Mouse (Mus musculus): ENCODE results near the gene Itfg2. TPM values are rescaled to one million over a fixed set of nuclear protein-coding genes. Genes with fewer than 3 reads are reported as not detected.

The Itfg2 gene
- total and polyA plus RNA-seq, 3 experiments = 8.0 to 45.1 (median 17.9) TPM

GRCm38 (mm10) chr6:128408544-128409125, 16.1 kb downstream of the Itfg2 start:
- H3K27ac ChIP-seq (ENCODE audit: insufficient read depth, low read depth) = no peak overlapping the region
- no peaks in the 10 kb centered on the region for H3K9me3 ChIP-seq (replicated peaks; ENCODE audit: low read length)
- H3K9ac ChIP-seq (ENCODE audit: insufficient read depth, low read depth) = no peak overlapping the region
- no peak overlapping the region for H3K4me3 ChIP-seq (replicated peaks in 1 of 3; ENCODE audit: low read depth in 2 of 3, low read length in 2 of 3, poor library complexity in 1 of 3)
- H3K4me1 ChIP-seq (ENCODE audit: control insufficient read depth in 1 of 2, insufficient read depth in 2 of 2) = no peaks in the 10 kb centered on the region
- no peak overlapping the region for H3K4me2 ChIP-seq (ENCODE audit: insufficient read depth, low read depth, poor library complexity, severe bottlenecking)
- no peaks in the 10 kb centered on the region for H3K79me2 ChIP-seq (replicated peaks; ENCODE audit: control insufficient read depth, extremely low read depth, insufficient read depth, poor library complexity, severe bottlenecking)
- in situ Hi-C loops (cut with MboI; ENCODE audit: low pct_ligation_motif_present, low pct_unique_long_range_greater_than_20kb, low sequenced_read_pairs) (no loop called here), dilution Hi-C loops (cut with MboI; ENCODE audit: extremely low pct_ligation_motif_present, extremely low pct_unique_long_range_greater_than_20kb, low sequenced_read_pairs) (no loop called here)
- no peak for DNase-seq (ENCODE audit: extremely low read depth)
- no peak for TF ChIP-seq NRF1 (IDR thresholded peaks at IDR 0.05; ENCODE audit: low read depth, low read length)
- no peak for TF ChIP-seq BHLHE40 (IDR thresholded peaks at IDR 0.05; ENCODE audit: low read depth, low read length)
- no peak for TF ChIP-seq E2F4 (IDR thresholded peaks at IDR 0.05; ENCODE audit: insufficient replicate concordance, low read depth, low read length)
- no peak for TF ChIP-seq MYC (IDR thresholded peaks at IDR 0.05; ENCODE audit: low read depth, low read length)
- TF ChIP-seq TBP (conservative IDR thresholded peaks at IDR 0.05; ENCODE audit: low read depth, low read length) = no peak
- TF ChIP-seq MAX (IDR thresholded peaks at IDR 0.05; ENCODE audit: low read length) = no peak
- TF ChIP-seq PAX5 (IDR thresholded peaks at IDR 0.05; ENCODE audit: low read length) = no peak
- TF ChIP-seq USF2 (conservative IDR thresholded peaks at IDR 0.05; ENCODE audit: low read depth, low read length) = no peak
- TF ChIP-seq EP300 (IDR thresholded peaks at IDR 0.05; ENCODE audit: low read length) = no peak
- no peak for TF ChIP-seq KAT2A (IDR thresholded peaks at IDR 0.05; ENCODE audit: insufficient replicate concordance, low read length)
- no peak for TF ChIP-seq HCFC1 (IDR thresholded peaks at IDR 0.05; ENCODE audit: low read depth, low read length)
- TF ChIP-seq IRF4 (IDR thresholded peaks at IDR 0.05; ENCODE audit: low read depth, low read length) = no peak
- no peak for TF ChIP-seq MXI1 (IDR thresholded peaks at IDR 0.05; ENCODE audit: low read depth, low read length)
- no peak for TF ChIP-seq TCF12 (IDR thresholded peaks at IDR 0.05; ENCODE audit: low read depth, low read length)
- H3K27me3 ChIP-seq (replicated peaks) = no peaks in the 10 kb centered on the region
- peaks cover 49 to 86% of the 10 kb centered on the region in 2 experiments for H3K36me3 ChIP-seq (replicated peaks in 1 of 2; ENCODE audit: control insufficient read depth in 1 of 2, insufficient read depth in 1 of 2, low read length in 1 of 2)

DNA sequence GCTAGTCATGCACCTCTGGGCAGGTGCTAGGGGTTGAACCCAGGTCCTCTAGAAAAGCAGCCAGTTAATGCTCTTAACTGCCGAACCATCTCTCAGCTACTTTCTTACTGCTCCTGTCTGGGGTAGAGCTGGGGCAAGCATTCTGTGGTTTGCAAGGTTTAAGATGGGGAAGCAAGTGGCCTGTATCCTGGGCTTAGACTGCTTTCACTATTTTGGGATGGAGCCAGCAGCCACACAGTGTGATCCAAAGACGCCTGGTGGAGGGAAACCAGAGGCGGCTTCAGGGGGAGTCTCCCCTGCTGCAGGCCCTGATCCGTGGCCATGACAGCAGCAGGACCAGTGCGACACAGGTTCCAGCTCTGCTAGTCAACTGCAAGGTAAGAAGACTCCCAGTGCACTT, 20.0 kb downstream of the Itfg2 start:
- H3K79me2 ChIP-seq (replicated peaks; ENCODE audit: control insufficient read depth, extremely low read depth, insufficient read depth, poor library complexity, severe bottlenecking) = no peaks in the 10 kb centered on the region
- dilution Hi-C loops (cut with MboI; ENCODE audit: extremely low pct_ligation_motif_present, extremely low pct_unique_long_range_greater_than_20kb, low sequenced_read_pairs) = no loop called here
- no peaks in the 10 kb centered on the region for H3K9me3 ChIP-seq (replicated peaks; ENCODE audit: low read length)
- H3K4me1 ChIP-seq (ENCODE audit: control insufficient read depth in 1 of 2, insufficient read depth in 2 of 2) = no peaks in the 10 kb centered on the region
- peaks cover 19 to 48% of the 10 kb centered on the region in 2 experiments for H3K36me3 ChIP-seq (replicated peaks in 1 of 2; ENCODE audit: control insufficient read depth in 1 of 2, insufficient read depth in 1 of 2, low read length in 1 of 2)
- no peak overlapping the region for H3K4me2 ChIP-seq (ENCODE audit: insufficient read depth, low read depth, poor library complexity, severe bottlenecking)
- no peak for TF ChIP-seq POLR2A (IDR thresholded peaks at IDR 0.05; ENCODE audit: low read depth, low read length)
- TF ChIP-seq CHD1 (IDR thresholded peaks at IDR 0.05; ENCODE audit: low read depth, low read length) = no peak
- no peak for TF ChIP-seq EP300 (IDR thresholded peaks at IDR 0.05; ENCODE audit: low read length)
- no peak for TF ChIP-seq RCOR1 (conservative IDR thresholded peaks at IDR 0.05; ENCODE audit: low read depth, low read length)
- no peak for TF ChIP-seq HCFC1 (IDR thresholded peaks at IDR 0.05; ENCODE audit: low read depth, low read length)
- no peak for TF ChIP-seq IRF4 (IDR thresholded peaks at IDR 0.05; ENCODE audit: low read depth, low read length)
- TF ChIP-seq E2F4 (IDR thresholded peaks at IDR 0.05; ENCODE audit: insufficient replicate concordance, low read depth, low read length) = no peak
- TF ChIP-seq CTCF (conservative IDR thresholded peaks at IDR 0.05 in 1 of 2, IDR thresholded peaks at IDR 0.05 in 1 of 2; ENCODE audit: low read depth in 2 of 2, low read length in 2 of 2) = no peak
- TF ChIP-seq NELFE (IDR thresholded peaks at IDR 0.05; ENCODE audit: low read depth, low read length) = no peak
- TF ChIP-seq GABPA (IDR thresholded peaks at IDR 0.05; ENCODE audit: insufficient replicate concordance, low read depth, low read length) = no peak
- no peak for TF ChIP-seq POLR2AphosphoS2 (IDR thresholded peaks at IDR 0.05; ENCODE audit: low read depth, low read length)
- TF ChIP-seq USF1 (IDR thresholded peaks at IDR 0.05; ENCODE audit: low read depth, low read length) = no peak
- TF ChIP-seq UBTF (IDR thresholded peaks at IDR 0.05; ENCODE audit: low read depth, low read length) = no peak
- no peak for TF ChIP-seq PAX5 (IDR thresholded peaks at IDR 0.05; ENCODE audit: low read length)
- no peak for TF ChIP-seq RAD21 (IDR thresholded peaks at IDR 0.05; ENCODE audit: low read depth, low read length)
- no peak for TF ChIP-seq MAX (IDR thresholded peaks at IDR 0.05; ENCODE audit: low read length)
- TF ChIP-seq MAFK (IDR thresholded peaks at IDR 0.05; ENCODE audit: insufficient replicate concordance, low read length) = no peak
- no peak overlapping the region for H3K4me3 ChIP-seq (replicated peaks in 1 of 3; ENCODE audit: low read depth in 2 of 3, low read length in 2 of 3, poor library complexity in 1 of 3)
- in situ Hi-C loops (cut with MboI; ENCODE audit: low pct_ligation_motif_present, low pct_unique_long_range_greater_than_20kb, low sequenced_read_pairs) = no loop called here
- H3K9ac ChIP-seq (ENCODE audit: insufficient read depth, low read depth) = no peak overlapping the region
- no peak for DNase-seq (ENCODE audit: extremely low read depth)
- no peak overlapping the region for H3K27ac ChIP-seq (ENCODE audit: insufficient read depth, low read depth)
- H3K27me3 ChIP-seq (replicated peaks) = no peaks in the 10 kb centered on the region
